Mouse (Mus musculus): ENCODE measurements around the gene Oaf.

Gene Oaf

DNA sequence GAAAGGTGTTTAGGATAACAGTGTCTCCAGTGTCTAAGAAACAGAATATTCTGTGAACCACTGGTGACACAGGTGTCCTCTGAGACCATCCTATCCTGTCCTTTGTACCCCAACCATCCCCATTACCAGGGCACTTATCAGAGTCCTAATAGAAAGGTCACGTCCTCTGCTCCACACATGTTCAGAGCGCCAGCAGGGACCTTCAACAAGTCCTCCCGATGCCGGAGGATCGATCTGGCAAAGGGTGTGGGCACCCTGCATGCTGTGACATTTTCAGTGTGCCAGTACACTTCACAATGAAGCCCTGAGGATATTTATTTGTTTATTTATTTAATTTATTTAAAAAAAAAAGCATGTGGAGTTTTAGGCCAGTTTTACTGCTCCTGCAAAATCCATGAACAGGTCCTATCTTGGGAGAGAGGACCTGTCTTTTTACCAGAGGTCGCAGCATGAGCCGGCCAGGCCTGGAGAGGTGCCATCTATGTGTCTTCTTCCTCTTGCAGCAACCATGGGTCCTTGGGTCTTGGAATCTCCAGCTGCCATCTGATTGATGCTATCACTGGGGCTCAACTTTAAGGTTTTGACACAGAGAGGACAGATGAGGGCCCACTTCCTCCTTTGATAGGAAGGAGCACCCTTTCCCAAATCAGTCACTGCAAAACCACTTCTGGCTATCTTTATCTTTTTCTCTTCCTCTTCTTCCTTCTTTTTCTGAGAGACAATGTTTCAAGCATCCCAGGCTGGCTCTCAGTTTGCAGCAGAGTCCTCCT, 6.3 kb upstream of the Oaf start:
- DNase-seq (ENCODE audit: low read depth, low spot score) = no peak

DNA sequence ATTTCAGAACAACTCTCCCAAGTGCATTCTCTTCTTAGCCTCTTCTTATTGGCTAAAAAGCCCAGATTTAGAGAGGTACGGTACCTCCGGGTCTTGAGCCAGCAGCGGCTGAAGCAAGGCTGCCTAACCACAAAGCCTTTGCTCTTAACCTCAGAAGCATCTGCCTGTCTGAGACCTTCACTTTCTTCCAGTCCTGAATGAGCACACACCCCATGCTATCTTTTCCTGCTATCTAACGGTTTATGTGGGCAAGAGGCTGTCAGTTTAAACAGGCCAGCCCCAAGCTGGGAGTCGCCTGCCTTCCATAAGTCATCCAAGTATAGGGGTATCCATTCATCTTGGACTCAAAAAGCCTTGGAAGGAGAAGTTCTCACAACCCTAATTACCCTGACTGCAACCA, 2.7 kb upstream of the Oaf start:
- DNase-seq (ENCODE audit: low read depth, low spot score) = no peak

DNA sequence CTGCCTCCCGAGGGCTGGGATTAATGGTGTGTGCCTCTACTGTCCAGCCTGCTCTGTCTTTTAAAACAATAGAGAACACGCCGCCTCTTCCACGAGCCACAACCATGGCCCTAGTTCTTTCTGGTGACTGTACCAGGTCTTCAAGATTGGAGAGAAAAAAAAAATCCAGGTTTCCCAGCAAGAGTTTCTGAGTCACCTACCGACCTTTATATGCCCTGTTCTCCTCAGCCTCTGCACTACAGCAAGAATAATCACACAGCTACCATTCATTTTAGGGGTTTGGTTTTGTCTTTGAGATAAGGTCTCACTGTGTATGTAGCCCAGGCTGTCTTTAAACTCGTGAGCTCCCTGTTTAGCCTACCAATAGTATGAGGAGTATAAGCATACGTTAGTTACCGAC, 2.3 kb upstream of the Oaf start:
- no peak for DNase-seq (ENCODE audit: low read depth, low spot score)

DNA sequence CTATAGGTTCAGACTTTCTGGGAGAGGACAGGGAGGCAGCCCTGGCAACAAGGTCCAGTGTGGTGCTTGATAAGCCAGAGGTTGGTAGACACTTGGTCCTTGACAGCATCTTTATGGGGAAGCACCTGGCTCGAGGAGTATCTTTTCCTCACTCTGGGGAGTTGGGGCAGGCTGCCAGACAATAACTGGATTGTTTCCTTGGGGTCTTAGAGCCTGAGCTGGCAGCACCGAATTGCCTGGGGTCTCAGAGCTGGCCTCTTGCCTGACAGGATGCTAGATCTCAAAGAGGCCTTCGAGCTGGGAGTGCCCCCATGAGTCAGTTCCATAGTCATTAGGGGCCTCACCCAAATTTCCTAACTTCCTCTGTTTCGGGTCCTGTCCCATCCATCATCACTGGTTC, 1.6 kb upstream of the Oaf start:
- DNase-seq (ENCODE audit: low read depth, low spot score) = no peak

DNA sequence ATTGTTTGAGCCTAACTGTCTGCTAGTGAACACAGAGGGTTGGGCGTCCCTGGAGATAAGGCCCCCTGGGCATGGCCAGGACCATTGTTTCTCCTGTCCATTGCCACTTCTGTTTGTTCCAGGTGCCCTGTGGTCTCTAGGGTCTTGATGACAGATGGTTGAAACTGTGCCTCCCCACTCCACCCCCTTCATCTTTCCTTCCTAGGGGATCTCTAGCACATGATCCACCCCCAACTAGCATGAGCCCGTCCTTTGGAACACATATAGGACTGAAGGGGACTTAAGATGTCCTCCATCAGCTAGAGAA, 836 bp upstream of the Oaf start:
- no peak for DNase-seq (ENCODE audit: low read depth, low spot score)

DNA sequence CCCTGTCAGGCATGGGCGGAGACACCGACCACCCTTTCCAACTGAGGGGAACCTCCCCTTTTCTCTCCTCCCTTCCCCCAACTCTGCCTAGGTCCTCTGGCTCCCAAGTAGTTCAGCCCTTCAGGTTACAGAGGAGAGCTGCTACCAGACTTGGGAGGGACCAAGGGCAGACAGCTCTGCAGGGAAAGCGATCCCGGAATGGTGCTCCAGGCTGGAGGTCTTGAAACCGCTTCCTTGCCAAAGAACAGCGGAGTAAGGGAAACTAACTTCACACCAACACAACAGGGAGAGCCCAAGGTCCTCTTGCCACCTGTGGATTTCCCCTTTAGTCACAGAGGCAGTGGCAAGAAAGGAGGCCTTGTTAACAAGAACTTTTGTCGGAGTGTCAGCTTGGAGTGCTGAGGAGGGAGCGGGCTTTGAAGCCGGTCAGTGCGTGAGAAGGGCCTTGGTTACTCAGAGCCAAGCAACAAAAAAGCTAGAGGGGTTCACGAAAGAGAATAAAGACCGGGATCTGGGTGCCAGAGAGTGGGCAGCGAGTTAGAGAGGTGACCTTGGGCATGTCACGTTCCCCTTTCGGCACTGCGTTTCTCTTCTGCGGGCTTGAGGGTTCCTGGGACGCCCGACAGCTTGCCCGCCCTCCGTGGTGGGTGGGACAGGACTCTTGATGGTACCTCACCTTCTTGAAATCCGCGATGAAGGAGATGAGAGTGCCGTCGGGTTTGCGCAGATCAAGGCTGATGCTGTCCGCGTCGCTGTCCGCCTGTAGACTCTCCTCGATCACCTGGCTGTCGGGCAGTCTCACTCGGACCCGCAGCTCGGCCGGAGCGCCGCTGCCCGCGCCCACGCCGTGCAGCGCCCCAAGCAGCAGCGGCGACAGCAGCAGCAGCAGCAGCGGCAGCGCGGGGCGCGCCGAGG, 823 bp downstream of the Oaf start:
- DNase-seq (ENCODE audit: low read depth, low spot score) = no peak

DNA sequence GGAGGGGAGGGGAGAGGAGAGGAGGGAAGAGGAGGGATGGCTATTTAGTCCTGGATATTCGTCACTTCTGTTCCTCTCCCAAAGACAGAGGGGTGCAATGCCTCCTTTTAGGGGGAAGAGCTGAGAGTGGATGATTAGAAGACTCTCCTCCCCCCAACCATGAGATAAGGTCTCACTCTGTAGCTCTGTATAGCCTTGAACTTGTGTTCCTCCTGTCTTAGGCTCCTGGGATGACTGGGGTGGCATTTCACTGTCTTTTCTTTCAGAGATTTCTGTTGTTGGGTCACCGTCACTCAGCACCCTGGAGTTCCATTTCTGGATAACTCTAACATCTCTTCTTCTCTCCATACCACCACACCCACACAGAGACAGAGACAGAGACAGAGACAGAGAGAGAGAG, 1.5 kb downstream of the Oaf start:
- no peak for DNase-seq (ENCODE audit: low read depth, low spot score)

DNA sequence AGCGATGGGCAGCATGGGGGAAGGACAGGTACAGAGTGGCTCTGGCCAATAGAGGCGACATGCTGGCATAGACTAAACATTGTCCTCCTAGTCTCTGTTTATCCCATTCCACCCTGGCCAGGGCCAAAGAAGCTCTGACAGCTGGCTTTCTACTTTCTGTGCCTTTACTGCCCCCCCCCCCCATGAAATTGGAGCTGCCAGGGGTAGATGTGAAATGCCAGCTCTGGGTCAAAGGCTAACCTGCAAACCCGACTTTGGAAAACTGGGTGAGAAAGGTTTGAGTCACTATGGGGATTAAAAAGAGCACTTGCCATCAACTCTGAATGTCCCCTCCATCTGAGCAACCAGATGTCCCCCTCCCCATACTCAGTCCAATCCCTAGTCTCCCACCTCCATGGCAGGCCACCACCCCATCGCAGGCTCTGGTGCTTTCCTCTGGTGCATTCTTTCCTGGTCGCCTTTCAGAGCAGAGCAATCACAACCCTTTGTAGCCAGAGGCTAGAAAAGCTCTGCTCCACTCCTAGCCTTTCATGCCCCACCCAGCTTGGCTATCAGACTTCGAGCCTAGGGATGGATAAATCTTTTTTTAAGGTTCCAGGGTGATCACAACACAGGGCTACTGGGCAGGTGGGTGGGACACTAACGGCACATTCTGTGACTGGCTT, 2.5 kb downstream of the Oaf start:
- DNase-seq (ENCODE audit: low read depth, low spot score) = no peak

DNA sequence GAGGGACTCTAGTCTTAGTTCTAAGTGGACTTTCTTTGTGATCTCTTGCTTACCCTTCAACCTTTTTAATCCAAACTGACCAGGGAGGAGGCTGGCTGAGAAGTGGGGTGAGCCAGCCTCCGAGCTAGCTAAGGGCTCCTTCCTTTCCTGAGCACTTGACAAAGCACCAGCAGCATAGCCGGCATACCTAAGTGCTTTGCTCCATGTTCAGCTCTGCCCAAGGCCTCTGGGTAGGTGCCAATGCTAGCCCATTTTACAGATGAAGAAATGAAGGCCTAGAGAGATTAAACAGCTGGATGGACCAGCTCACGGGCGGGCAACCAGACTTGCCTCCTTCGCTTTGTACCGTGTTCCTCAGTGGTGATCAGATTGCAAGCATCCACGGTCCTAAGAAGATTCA, 3.1 kb downstream of the Oaf start:
- no peak for DNase-seq (ENCODE audit: low read depth, low spot score)

DNA sequence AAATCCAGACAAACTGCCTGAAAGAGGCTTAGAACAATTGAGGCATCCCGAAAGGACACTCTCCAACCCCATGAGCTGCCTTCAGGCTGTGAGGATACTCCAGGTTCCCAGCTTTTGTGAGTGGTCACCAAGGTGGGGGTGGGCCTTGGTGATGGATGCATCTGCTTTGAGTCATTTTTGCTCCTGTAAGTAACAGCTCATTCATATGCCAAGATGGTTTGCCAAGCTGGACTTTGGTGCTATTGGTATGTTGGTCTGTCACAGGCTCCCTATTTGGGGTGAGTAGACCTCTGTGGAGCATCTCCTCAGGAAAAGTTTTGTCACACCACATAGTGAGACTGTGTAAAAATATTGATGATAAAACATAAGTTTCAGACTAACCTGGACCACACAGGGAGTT, 3.6 kb downstream of the Oaf start:
- DNase-seq (ENCODE audit: low read depth, low spot score) = no peak

DNA sequence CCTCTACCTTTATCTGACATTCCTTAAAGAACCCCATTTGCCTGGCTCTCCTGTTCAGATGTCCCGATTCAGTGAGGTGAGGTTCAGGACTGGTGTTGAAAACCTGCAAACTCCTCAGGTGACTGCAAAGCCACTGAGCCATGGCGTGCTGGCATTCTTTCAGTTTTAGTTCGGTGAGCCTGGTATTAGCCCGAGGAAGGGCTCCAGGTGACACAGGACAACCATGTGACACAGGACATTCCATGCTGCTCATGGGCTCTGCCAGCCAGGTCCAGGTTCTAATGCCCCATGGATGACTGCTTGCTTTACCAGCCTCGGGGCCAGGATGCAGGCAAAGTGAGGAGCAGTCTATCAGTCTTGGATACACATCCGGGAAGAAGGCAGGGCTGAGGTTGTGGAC, 4.4 kb downstream of the Oaf start:
- no peak for DNase-seq (ENCODE audit: low read depth, low spot score)

DNA sequence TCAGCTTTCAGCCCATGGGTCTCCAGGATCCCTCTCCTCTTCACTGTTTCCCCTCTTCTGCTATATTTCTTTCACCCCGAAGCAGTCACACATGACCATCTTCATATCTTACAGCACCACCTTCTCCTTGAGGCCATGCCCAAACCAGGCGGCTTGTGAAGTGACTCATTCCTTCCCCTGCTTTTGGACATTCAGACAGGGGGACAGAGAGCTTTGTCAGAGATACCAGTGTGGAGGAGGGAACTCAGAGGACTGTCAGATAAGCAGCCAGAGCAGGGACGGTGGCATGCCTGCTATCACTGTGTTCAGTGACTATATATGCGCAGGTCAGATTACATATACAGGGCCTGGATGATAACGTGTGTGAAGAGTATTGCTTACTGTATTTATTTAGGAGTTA, 5.2 kb downstream of the Oaf start:
- no peak for DNase-seq (ENCODE audit: low read depth, low spot score)

DNA sequence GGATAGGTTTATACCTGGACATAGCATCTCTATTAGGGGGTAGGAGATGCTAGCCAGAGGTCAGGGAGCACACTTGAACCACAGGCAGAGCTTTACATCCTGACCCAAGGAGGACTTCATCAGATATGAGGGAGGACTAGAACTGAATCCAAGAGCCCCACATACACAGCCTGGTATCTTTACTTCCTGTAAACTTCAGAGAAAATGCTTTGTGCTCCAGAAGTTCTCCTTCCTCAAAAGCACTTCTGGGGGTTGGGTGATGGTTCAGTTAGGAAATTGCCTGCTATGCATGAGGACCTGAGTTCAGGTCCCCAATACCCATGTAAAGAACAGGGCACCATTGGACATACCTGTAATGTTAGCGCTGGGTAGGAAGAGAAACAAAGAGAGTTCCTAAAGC, 6.2 kb downstream of the Oaf start:
- DNase-seq (ENCODE audit: low read depth, low spot score) = no peak

DNA sequence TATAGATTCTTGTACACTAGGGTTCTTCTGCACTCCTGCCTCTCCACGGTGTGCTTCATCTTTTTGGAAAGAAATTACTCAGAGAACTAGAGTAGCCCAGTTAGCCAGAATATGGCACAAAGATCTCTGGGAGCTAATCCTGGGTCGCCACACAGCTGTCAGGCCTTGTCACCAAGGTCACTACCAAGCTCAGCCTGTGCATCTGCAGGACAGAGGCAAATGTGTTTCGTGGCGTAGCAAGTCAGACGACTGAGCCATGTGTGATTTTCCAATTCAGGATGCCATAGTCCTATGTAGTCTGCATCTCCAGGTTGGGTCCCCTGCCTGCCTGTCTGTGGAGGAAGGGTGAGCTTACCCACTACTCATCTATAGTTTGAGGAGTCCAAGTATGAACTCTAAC, 6.7 kb downstream of the Oaf start:
- no peak for DNase-seq (ENCODE audit: low read depth, low spot score)

DNA sequence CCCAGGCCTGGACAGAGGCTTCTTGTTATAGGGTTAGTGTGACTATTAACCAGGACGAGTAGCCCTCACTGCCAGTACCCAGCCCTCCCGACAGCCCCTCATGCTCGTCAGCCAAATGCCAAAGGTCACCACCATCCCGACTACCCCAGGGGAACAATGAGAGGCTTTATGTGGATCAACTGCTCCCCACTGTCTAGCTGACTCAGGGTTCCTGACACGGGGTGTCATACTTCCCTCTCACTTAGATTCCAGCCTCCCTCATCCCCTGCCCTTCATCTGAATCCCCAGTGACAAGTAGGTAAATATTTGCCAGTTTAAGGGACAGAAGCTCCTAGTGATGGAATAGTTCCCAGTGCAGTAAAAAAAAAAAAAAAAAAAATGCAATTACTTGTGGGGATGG, 7.4 kb downstream of the Oaf start:
- DNase-seq (ENCODE audit: low read depth, low spot score) = no peak

DNA sequence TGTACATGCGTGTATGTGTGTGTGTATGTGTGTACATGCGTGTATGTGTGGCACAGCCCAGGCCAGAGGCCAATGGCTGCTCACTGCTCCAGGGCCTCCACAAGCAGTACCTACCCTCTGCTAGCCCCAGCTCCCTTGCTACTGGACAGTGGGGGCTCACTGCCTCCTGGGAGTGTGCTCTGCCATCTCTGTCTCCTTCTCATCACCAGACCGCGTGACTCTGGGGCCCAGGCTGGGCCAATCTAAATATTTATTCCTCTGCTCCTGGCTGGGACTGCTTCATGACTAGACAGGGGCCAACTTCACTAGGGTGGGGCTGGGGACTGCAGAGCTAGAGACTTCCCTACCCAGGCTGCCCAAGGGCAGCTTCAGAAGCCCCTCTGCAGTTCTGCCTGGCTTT, 7.9 kb downstream of the Oaf start:
- no peak for DNase-seq (ENCODE audit: low read depth, low spot score)

DNA sequence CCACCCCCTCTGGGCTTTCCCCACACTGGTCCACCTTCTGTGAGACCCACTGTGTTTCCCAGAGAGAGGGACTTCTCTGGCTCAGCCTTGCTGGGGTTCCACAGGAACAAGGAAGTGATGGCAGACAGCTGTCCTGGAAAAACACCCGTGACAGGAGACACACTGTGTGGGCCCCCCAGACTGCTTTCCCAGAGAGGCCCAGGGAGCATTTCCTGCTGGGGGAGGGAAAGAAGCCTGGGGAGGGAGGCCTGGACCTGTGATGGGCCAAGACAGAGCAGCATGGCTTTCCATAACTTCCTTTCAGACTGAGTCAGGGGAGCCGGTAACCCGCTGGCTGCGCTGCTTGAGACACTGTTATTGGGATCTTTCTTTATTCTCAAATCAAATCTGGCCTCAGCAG, 8.8 kb downstream of the Oaf start:
- DNase-seq (ENCODE audit: low read depth, low spot score) = no peak

DNA sequence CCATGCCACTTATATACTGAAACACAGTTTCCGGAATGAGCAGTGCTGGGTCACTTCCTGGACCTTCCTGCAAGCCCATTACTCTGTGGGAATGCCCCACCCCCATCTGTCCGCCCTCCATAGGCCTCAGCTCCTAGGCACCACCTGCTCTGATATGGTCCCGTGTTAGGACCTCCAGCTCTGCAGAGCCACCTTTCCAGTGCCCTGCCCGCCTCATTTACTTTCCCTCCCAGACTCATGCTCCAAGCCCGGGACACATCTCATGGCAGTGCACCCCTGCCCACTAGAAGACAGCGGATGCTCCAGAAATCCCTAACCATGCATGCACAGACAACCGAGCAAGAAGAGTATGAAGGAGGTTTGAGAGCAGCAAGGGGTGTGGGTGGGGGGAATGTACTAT, 9.7 kb downstream of the Oaf start:
- no peak for DNase-seq (ENCODE audit: low read depth, low spot score)

DNA sequence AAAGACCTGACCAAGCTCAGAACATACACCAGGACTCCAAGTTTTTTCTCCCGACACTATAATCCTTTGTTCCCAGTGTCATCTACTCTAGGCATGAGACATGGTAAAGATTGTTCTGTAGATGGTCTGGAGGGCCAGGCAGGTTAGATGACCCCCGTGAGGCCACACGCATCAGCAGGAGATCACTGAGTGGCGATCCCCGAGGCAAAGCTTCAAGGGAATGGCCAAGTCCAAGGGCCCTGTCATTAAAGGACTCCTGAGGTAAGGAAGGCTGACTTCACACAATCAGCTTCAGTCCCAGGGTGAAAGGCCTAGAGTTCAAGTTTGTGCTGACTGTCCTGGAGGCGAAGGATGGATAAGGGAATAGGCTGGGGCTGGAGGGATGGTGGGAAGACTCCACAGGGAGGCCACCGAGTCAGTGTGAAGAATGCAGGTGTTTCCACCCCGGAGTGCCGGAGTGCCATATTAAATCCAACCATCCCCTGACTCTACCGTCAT, 10.3 kb downstream of the Oaf start:
- no peak for DNase-seq (ENCODE audit: low read depth, low spot score)

DNA sequence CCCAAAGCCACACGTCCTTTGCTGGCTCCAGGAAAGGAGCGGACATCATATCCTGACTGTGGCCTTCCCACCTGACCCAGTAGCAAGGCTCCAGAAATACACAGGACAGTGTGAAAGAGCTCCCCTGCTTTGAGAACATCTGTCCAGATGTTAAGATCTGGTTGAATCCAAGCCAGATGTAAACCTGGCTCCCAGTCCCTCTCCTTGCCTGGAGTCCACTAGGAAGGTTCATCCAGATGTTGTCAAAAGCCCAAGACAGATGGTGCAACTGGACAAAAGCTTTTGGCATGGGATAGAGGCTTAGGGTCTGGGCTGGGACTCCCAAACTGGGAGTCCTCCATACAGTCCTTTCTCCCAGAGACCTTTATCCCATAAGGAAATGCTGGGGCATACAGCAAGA, 11.0 kb downstream of the Oaf start:
- no peak for DNase-seq (ENCODE audit: low read depth, low spot score)

DNA sequence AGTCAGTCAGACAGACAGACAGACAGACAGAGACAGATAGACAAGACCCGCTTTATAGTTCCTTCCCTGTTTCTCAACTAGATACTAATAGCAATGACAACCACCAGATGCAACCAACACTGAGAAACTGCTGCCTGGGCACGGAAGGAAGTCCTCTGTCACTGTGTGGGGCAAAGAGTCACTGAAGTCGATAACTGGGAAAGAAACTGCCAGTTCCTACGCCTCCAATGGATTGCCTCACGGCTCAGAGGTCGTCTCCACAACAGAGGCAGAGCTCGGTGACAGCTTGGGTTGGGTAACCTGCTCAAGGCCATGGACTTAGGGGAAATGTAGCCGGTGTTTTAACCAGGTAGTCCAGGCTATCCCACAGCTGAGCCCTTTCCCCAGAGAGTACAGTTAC, 12.1 kb downstream of the Oaf start:
- no peak for DNase-seq (ENCODE audit: low read depth, low spot score)

DNA sequence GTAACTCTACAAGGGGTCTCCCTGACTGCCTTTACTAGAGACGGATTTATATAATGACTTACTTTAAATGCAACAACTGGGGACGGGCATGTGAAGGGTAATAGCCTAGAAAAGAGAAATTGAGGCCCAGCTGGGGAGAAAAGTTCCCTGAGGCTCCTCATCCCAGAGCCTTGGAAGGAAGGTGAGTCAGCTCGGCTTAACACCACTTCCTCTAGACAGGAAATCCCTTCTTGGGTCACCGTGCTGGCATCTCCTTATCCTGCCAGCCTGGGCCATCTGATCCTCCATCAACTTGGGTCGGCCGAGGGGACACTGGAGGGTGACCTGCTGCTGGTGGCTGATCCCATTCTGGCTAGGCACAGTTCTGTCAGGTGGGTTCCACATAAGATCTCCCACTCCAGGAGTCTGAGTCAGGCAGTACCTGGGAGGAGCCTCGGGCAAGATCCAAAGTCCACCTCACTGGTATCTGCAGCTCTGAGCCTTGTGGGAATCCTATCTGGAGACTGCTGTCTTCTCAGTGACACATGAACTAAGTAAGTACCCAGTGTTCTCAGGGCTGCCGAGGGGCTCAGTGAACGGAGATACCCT, 13.0 kb downstream of the Oaf start:
- no peak for DNase-seq (ENCODE audit: low read depth, low spot score)
